Mouse (Mus musculus) 3134 (cell line): ENCODE measurements around the gene Cenpm.

Experiments used
- DNase-seq: peaks from one replicate; pipeline ENCODE4 v3.0.0-alpha.2; 2011; ENCODE audit warnings: low spot score; ENCODE audit not compliant: insufficient read length; ENCODE audit errors: extremely low read depth

The Cenpm gene

DNA sequence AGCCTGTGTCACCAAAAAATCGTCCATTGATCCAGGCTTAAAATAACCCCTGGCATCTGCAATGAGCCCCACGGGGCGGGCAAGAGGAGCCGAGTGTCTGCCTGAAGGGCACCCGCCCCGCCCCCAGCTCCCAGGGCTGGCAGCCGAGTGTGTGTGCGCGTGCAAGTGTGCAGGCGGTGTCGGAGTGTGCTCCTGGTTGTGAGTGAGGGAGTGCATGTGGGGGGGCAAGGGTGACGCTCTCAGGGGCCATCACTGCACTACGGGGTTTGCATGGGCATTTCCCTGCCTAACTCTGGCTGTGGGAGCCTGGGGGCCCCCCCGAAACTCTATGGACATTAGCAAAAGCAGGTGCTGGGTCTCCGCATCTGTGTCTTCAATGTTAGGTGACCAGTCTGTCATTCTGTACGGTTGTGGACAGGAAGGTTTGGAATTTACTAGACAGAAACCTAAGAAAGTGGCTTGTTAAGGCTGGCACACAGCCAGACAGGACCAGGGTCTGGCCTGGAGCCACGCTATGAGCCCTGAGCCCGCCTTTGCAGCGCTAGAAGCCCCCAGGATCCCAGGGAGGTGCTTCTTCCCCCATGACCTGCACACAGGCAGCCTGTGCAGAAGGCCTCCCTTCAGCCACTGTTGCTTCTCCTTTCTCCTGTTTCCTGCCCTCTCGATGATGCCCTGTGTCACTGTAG is 28.3 kb downstream of the Cenpm start:
- DNase-seq: no peak

DNA sequence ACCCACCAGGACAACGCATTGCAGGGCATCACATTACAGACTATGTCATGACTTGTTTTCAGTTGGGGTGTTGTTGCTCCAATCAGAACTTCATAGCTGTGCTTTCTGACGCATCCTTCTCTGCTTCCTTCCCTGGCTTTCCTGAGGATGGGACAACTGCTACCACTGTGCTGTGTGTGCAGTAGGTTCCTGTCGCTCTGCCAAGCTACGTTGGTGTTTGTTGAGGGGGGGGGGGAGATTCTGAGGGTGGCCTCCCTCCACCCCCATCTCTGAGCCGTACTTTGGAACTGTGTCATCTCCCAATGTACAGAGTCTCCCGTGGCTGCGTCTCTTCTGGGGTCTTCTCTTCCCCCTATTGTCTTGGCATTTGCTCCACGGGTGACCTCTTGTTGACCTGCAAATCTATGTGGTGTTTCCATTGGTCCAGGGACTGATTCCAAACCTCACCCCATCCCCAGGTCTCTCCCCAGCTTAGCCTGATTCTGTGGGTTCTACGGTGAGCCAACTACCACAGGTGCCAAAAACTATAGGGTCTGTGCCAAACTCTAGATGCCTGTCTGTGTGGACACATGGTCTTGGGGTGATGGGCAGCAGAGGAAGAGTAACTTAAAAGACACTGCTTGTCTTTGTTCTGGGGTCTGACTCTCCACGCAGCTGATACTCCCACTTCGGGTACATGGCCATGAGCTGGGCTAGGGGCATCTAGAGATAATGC is 29.1 kb downstream of the Cenpm start:
- no peak for DNase-seq

DNA sequence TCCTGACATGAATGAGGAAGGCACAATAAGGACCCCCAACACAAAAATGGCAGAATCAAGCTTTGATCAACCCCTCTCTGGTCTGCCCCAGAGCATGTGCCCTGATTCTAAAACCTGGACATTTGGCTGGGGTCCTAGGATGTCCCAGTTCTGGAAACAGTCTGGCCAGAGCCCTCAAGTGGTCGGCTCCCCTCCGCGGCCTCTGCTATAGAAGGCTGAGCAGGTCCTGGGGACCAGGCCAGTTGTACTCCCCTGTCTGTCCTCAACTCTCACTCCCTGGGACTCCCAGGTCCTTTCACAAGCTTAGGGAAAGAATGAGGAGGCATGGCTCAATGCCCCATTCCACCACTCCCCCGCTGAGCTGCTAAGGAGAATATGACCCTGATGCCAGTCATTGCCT is 31.3 kb downstream of the Cenpm start:
- no peak for DNase-seq

DNA sequence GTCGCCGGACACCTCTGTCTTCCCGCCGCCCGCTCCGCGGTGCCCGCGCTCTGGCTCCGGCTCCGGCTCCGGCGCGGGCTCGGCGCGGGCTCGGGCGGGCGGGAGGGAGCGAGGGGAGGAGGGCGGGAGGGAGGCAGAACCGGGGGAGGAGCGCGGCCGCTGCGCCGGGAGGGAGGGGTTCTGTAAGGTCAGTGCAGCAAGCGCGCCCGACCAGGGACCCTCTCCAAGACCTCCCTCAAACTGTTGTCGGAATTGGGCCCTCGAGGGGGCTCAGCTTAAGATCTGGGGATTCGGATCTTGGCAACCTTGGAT is 31.8 kb downstream of the Cenpm start, which contains the start of gene Shisa8:
Shisa8 (minus strand) TSS at position 64 of the 312 bp plus-strand sequence.
- DNase-seq: no peak

DNA sequence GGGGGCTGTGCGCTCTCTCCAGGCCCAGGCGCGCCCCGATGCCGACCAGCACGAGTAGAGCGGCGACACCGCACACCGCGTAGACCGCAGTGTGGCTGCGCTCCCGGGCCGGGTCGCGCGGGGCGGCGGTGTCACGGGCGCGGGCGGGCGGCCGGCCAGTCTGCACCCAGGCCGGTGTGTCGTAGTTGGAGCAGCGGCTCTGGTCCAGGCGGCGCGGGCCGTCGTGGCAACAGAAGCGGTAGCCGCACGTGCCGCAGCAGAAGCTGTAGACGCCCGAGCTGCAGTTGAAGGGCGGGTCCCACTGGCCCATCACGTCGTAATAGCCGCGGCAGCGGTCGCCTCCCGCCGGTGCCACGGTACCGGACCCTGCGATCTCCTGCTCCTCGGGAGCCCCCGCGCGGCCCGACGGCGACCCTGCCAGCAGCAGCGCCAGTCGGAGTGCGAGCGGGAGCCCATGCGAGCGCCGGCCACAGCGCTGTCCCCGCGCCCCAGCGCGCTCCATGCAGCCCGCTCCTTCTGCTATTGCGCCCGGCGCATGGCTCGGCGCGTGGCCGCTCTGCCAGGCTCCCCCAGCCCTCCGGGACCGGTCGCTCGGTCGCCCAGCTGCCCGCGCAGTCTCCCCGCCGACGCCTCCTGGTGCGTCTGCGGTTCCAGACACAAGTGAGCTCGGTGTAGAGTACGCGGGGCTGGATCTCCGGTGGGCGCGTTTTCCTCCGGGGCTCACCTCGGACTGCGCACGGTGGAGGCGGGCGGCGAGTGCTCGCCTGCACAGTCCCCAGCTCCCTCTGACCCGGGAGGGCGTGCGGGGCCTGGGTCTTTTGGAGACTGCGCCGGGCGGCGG is 32.4 kb downstream of the Cenpm start:
- DNase-seq: no peak

DNA sequence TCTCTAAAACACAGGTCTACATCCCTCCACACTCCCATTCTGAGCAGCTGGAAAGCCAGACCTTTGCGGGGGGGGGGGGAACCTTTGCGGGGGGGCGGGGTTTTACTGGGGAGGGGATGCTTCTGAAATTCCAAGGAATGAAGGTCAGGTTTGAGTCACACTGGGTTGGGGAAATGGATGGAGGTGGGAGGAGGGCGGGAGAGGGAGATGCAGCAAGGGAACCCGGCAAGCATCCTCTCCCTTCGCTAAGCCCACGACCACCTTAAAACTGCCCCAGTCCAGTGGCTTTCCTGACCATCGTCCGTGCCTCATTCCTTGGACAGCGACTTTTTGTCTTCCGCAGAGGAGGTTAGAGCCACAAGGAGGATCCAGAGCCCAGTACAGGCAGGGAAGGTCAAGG is 33.3 kb downstream of the Cenpm start:
- DNase-seq: no peak

- DNase-seq: no peak
Measured at GRCm38 (mm10) chr15:82210801-82211200, 33.7 kb downstream of the Cenpm start.

DNA sequence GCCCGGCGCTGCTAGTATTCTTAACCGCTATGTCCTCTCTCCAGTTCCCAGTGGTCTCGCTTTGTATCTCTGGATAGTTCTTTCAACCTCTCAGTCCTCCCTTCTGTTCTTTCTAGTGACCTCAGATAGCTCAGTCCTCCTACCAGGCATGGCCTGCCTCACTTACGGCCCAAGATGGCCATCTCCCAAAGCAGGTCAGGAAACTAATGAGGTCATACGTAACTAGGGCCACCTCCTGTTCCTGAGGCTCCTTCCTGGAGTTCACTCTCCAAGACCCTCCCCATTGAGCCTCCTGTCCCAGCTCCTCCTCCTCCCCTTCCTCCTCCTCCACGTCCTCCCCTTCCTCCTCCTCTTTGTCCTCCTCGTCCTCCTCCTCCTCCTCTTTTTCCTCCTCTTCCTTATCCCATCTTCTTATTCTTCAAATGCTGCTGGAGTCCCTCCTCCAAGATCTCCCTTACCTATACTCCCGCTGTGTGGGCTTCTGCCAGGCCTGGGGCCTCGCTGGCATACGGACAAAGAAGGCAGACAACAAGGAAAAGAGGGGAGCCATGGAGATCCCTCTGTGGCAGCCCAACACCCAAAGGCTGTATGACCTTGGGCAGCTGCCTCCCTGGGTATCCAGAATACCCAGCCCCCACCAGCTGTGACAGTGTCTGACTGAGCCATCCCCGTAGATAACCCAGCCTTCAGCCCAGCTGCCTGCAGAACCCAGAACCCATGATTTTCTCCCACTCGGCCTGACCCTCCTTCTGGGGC is 35.1 kb downstream of the Cenpm start:
- DNase-seq: no peak

- no peak for DNase-seq
Measured at GRCm38 (mm10) chr15:82208307-82208706, 36.2 kb downstream of the Cenpm start.

DNA sequence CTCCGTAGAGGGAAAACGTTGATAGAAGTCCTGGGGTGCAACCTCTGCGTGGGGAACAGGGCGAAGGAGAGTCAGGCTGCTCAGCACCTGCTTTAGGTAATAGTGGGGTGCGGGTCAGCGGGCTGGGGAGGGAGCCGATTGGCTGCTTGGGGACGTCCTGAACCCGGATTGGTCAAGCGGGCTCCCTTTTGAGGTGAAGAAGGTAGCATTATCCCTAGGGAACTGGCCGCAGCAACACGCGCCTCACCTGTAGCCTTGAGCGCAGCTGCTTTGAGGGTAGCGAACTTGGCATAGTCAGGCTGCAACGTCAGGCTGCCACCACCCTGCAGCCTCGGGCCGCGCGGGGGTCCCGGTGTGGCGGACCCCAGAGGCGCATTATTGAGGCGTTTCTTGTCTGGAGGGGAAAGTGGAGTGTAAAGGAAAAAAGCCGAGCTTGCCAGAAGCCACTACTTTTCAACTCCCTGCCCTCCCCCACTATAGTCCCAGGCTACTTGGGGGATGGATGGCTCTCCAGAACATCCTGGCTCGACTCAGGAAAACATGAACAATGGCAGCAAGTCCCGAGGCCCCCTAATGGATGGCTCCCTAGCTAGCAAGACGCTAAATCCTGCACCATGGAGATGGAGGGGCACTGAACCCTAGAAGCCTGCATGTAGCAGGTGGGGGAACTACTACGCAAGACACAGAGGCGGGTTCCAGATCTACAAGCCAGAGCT is 36.9 kb downstream of the Cenpm start:
- DNase-seq: no peak

DNA sequence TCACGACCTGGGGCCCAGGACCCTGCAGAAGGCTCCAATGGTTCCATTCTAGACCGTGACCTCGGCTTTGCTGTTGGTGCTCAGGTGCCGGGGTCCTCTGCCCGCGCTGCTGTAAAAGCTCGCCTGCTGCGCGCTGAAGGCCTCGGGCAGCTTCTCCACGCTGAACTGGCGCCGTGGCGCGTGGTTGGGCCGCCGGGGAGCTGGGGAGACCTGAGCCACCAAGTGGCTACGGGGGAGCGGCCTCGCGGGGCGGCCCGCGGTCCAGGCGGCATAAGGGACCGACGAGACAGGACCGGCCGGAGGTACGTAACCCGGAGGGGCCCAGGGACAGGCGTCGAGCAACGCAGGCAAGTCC is 37.5 kb downstream of the Cenpm start:
- DNase-seq: no peak

- no peak for DNase-seq
Measured at GRCm38 (mm10) chr15:82206365-82207104, 38.0 kb downstream of the Cenpm start.

DNA sequence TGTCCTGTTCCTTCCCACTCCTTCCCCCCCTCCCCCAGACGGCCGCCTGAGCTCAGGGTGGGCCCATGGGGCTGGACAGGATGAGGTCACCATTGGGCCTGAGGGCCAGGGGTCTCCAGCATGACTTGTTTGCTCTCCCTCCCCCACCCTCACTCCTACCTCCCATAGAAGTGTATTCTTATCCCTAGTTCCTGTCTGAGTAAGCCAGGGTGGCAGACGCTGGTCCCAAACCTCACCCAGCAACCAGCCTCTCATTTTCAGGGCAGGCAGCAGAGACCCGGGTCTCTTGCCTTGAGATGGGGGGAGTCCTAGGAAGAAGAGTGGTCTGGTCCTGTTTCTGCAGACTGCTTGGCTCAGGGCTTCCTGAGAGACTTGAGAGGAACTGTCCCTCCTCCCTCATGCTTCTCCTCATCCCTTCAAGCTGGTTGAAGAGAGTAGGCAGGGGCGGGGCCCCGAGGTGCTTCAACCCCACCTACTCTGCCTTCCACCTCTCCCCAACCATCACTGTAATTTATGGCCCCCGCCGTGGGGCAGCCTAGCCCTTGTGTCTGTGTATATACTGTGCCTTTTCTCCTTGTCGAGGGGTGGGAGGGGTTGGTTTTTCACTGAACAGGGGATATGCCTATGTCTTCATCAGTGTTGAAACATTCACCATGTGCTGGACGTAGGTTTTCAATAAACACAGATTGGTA is 39.7 kb downstream of the Cenpm start:
- DNase-seq: no peak

GRCm38 (mm10) chr15:82203611-82204351 is 40.8 kb downstream of the Cenpm start:
- no peak for DNase-seq

DNA sequence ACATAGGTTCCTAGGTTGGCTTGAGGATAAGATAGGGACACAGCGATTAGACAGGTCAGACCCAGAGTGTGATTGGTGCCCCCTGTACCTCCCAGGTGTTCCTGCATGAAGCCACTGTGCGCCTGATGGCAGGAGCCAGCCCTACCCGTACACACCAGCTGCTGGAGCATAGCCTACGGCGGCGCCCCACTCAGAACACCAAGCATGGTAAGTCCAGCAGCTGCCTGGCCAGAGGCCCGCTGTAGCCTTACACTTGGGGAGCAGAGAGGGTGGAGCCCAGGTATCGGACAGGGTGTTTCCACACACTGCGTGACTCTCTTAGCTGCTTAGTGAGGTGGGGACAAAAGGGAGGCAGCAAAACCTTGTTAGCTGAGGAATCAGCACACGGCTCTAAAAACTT is 41.5 kb downstream of the Cenpm start:
- no peak for DNase-seq

DNA sequence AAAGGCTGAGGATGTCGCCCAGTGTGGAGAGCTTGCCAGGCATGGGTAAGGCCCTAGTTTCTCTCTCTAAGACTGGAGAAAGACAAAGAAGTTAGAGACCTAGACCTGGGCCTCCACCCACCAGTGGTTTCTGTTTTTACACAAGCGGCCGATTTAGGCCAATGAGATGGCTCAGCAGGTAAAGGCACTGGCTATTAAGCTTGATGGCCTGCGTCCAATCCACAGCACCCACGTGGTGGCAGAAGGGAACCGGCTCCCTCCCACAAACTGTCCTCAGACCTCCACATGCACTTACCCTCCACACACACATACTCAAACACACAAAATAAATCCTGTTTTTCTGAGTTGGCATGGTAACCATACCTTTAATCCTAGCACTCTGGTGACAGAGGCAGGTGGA is 42.5 kb downstream of the Cenpm start:
- no peak for DNase-seq

GRCm38 (mm10) chr15:82199546-82199945 is 45.0 kb downstream of the Cenpm start:
- DNase-seq: no peak

- no peak for DNase-seq
Measured at GRCm38 (mm10) chr15:82198342-82198741, 46.2 kb downstream of the Cenpm start.
